Mouse (Mus musculus) forelimb bud, embryonic 11.5 days (tissue): ENCODE measurements at regions not wholly inside any gene's neighbourhood (a gene's known extent, or its start where the extent isn't known, plus 50 kb on each side); places are given as distances from the start of the nearest gene placed in this dataset.

Source experiments
- DNase-seq: peaks from one replicate; pipeline ENCODE4 v3.0.0-alpha.2; 2012; ENCODE audit warnings: low read depth, low spot score

DNA sequence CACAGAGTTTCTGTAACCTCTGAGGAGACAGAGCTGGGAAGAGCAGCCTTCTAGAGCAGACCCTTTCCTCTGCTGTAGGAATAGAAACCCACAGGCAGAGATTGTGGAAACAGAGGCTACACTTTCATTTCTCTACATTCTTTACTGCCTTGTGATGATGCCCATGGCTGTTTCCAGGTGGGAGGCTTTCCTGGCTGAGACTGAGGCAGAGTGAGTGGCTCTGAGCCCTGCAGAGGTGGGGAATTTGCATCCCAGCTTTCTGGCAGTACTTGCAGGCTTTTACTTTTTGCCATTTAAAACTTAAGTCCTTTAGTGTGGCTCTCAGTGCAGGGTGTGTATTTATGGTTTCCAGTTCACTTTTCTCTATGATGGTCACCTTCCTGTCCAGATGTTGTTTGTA is 50.5 kb upstream of the Slc22a23 start:
- no peak for DNase-seq

DNA sequence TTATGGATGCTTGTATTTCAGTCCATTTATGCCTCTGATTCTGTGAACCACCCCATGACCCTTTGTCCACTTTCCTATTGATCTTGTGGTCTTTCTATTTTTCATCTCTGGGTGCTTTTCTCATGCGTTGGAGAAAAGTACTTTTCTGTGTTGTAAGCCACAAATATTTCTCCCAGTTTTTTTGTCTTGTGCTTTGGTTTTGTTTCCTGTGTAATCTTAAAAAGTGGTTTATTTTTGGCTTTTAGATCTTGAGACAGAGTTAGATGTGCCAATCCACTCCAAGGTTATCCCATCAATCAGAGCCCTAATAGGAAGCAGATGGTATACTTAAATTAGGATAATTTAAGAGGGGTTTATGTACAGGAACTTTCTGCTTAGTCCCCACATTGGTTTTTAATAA is 50.0 kb upstream of the Slc22a23 start:
- no peak for DNase-seq
